Mouse (Mus musculus) adrenal gland (tissue): ENCODE results near the gene Dapk1.

Source experiments
- intact Hi-C: fragments of 180-260 bp; cut with DNase I; formaldehyde crosslinking; loops from one replicate; pipeline ENCODE4 v1.15.1; 2025

Dapk1 gene

GRCm38 (mm10) chr13:60786264-60786663, 184.5 kb downstream of the Dapk1 start, which contains the start of gene BC051665:
Gene BC051665 (minus strand): TSS chr13:60786364.
- intact Hi-C loops, result no loop called here

- intact Hi-C loops, result no loop called here
These were observed 187.7 kb downstream of the Dapk1 start for GRCm38 (mm10) chr13:60789466-60789865.

GRCm38 (mm10) chr13:60802749-60803148, 201.0 kb downstream of the Dapk1 start, which contains the start of gene Ctsll3:
Gene Ctsll3 (minus strand): TSS chr13:60802849.
- intact Hi-C loops, result no loop called here

- intact Hi-C loops, result no loop called here
These were observed 207.9 kb downstream of the Dapk1 start for GRCm38 (mm10) chr13:60809690-60810089.

- intact Hi-C loops, result no loop called here
These were observed 211.0 kb downstream of the Dapk1 start for GRCm38 (mm10) chr13:60812768-60813167.
